Mouse (Mus musculus): ENCODE results near the gene Agtpbp1. TPM values are rescaled to one million over a fixed set of nuclear protein-coding genes. Genes with fewer than 3 reads are reported as not detected.

Gene Agtpbp1
- total and polyA plus RNA-seq, 2 experiments from 2014 or later: 70.8 to 129 TPM

DNA sequence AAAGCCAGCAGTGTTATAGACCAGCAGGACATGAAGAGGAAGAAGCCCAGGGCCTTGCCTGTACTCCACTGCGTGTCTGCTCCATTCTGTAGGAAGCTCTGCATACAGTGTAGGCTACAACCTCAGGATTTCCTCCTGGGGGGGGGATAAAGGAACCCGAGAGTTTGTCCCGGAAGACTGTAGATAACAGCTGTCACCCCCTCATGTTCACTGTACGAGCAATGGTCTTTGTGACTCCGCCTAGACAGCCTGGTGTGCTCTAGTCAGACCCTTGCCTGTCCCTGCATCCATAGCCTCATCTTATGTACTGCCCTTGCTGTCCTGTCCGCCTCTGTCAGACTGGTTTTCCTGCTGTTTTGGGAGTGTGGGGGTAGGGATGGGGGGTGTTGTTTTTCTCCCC, 33.4 kb upstream of the Agtpbp1 start:
- WGBS: 91% methylated on average over 6 of the region's 6 CpGs
- no peak for TF ChIP-seq CTCF (IDR thresholded peaks at IDR 0.05)
- Histone ChIP-seq H3K4me3 (ENCODE audit: low read depth, low read length) (no peak overlapping the region), H3K27me3 (ENCODE audit: insufficient read depth, low read length) (no peaks in the 10 kb centered on the region), H3K4me2 (ENCODE audit: low read depth, low read length, poor library complexity, severe bottlenecking) (no peak overlapping the region), H3K9me3 (ENCODE audit: low read length) (no peaks in the 10 kb centered on the region), H3K27ac (ENCODE audit: low read depth, low read length) (no peak overlapping the region), H3K4me1 (ENCODE audit: insufficient read depth, low read length) (no peaks in the 10 kb centered on the region), H3K36me3 (ENCODE audit: insufficient read depth, low read length) (peaks cover 52% of the 10 kb centered on the region), H3K9ac (replicated peaks; ENCODE audit: low read length, poor library complexity, severe bottlenecking) (no peak overlapping the region)
- no peak for ATAC-seq (ENCODE audit: low FRiP score)
- DNase-seq (ENCODE audit: low spot score): no peak

DNA sequence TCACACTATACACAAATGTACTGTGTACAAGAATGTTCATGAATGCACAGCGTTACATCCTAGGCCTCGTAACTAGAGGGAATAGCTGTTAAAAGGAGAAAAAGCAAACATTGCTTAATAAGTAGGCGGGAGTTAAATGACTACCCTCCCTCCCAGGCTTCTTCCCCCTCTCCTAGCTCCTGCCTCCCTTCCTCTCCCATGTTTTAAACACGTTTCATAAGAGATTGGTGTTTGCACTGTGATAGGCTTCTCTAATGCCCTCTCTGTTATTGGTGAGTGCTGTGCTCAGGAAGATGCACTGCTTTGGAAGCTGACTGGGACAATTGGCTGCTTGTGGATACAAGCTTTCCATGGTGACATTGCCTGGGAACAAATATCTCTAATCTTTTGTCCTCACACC, 30.5 kb upstream of the Agtpbp1 start:
- Histone ChIP-seq H3K9me3 (ENCODE audit: low read length) (no peaks in the 10 kb centered on the region), H3K4me1 (ENCODE audit: insufficient read depth, low read length) (no peaks in the 10 kb centered on the region), H3K36me3 (ENCODE audit: insufficient read depth, low read length) (peaks cover 43% of the 10 kb centered on the region), H3K4me2 (ENCODE audit: low read depth, low read length, poor library complexity, severe bottlenecking) (no peak overlapping the region), H3K27me3 (ENCODE audit: insufficient read depth, low read length) (no peaks in the 10 kb centered on the region), H3K9ac (replicated peaks; ENCODE audit: low read length, poor library complexity, severe bottlenecking) (no peak overlapping the region), H3K27ac (ENCODE audit: low read depth, low read length) (no peak overlapping the region), H3K4me3 (ENCODE audit: low read depth, low read length) (no peak overlapping the region)
- no peak for TF ChIP-seq CTCF (IDR thresholded peaks at IDR 0.05)
- ATAC-seq (ENCODE audit: low FRiP score) (no peak), DNase-seq (ENCODE audit: low spot score) (no peak)
- WGBS: 94% methylated on average over 4 of the region's 4 CpGs

DNA sequence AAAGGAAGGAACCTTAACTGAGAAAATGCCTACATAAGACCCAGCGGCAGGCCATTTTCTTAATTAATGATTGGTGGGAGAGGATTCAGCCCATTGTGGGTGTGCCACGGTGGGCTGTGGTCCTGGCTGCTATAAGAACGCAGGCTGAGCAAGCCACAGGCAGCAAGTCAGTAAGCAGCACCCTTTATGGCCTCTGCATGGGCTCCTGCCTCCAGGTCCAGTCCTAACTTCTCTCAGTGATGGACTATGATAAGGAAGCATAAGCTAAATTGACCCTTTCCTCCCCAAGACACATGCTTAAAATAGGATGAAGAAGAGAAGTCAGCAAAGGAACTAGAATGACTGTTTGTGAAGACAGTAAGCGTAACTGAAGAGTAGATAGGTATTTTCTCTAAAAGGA, 30.1 kb upstream of the Agtpbp1 start:
- no peak overlapping the region for H3K27ac ChIP-seq (ENCODE audit: low read depth, low read length)
- H3K4me1 ChIP-seq (ENCODE audit: insufficient read depth, low read length): no peaks in the 10 kb centered on the region
- H3K4me2 ChIP-seq (ENCODE audit: low read depth, low read length, poor library complexity, severe bottlenecking): no peak overlapping the region
- TF ChIP-seq CTCF (IDR thresholded peaks at IDR 0.05): no peak
- H3K36me3 ChIP-seq (ENCODE audit: insufficient read depth, low read length): peaks cover 43% of the 10 kb centered on the region
- H3K4me3 ChIP-seq (ENCODE audit: low read depth, low read length): no peak overlapping the region
- H3K9ac ChIP-seq (replicated peaks; ENCODE audit: low read length, poor library complexity, severe bottlenecking): no peak overlapping the region
- WGBS: 96% methylated on average over 4 of the region's 4 CpGs
- DNase-seq (ENCODE audit: low spot score) (no peak), ATAC-seq (ENCODE audit: low FRiP score) (no peak)
- no peaks in the 10 kb centered on the region for H3K9me3 ChIP-seq (ENCODE audit: low read length)
- no peaks in the 10 kb centered on the region for H3K27me3 ChIP-seq (ENCODE audit: insufficient read depth, low read length)

DNA sequence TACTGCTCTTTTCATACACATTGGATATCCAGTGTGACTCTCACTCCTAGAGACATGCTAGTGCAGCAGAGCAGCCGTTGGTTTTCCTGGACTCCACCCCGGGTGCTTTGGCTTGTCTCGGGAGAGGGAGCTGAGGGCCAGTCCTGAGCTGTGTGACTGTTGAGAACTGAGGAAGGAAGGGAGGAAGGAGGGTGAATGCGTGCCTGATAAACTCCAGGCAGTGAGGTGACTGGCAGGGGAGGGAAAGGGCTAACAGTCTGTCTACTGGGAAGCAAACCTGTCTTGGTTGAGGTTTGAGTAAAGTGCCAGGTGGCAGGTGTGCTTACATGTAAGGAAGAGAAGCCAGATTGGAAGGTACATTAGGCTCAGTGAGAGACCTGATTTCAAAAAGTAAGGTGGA, 28.8 kb upstream of the Agtpbp1 start:
- no peak for TF ChIP-seq CTCF (IDR thresholded peaks at IDR 0.05)
- Histone ChIP-seq H3K27me3 (ENCODE audit: insufficient read depth, low read length) (no peaks in the 10 kb centered on the region), H3K36me3 (ENCODE audit: insufficient read depth, low read length) (peaks cover 44% of the 10 kb centered on the region), H3K9ac (replicated peaks; ENCODE audit: low read length, poor library complexity, severe bottlenecking) (no peak overlapping the region), H3K9me3 (ENCODE audit: low read length) (no peaks in the 10 kb centered on the region), H3K4me3 (ENCODE audit: low read depth, low read length) (no peak overlapping the region), H3K4me2 (ENCODE audit: low read depth, low read length, poor library complexity, severe bottlenecking) (no peak overlapping the region), H3K4me1 (ENCODE audit: insufficient read depth, low read length) (no peaks in the 10 kb centered on the region), H3K27ac (ENCODE audit: low read depth, low read length) (no peak overlapping the region)
- ATAC-seq (ENCODE audit: low FRiP score) (no peak), DNase-seq (ENCODE audit: low spot score) (no peak)
- WGBS: 87% methylated on average over 4 of the region's 4 CpGs

DNA sequence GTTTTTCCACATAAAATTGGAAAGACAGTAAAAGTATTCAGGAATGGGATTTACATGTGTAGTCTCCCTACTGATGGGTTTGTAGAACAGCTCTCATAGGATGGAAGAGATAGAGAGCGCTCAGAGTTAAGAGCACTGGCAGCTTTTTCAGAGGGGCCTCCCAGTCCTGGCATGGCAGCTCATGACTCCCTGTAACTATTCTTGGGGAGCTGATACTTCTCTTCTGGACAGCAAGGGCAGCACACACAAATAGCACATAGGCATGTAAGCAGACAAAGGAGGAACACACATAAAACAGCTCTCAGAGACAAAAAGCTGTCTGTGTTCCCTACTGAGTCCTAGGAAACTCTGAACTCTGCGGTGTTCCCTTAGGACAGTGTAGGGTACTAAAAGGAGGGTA, 25.4 kb upstream of the Agtpbp1 start:
- Histone ChIP-seq H3K36me3 (ENCODE audit: insufficient read depth, low read length) (peaks cover 55% of the 10 kb centered on the region), H3K9ac (replicated peaks; ENCODE audit: low read length, poor library complexity, severe bottlenecking) (no peak overlapping the region), H3K27me3 (ENCODE audit: insufficient read depth, low read length) (no peaks in the 10 kb centered on the region), H3K9me3 (ENCODE audit: low read length) (no peaks in the 10 kb centered on the region), H3K27ac (ENCODE audit: low read depth, low read length) (no peak overlapping the region), H3K4me3 (ENCODE audit: low read depth, low read length) (no peak overlapping the region), H3K4me1 (ENCODE audit: insufficient read depth, low read length) (no peaks in the 10 kb centered on the region), H3K4me2 (ENCODE audit: low read depth, low read length, poor library complexity, severe bottlenecking) (no peak overlapping the region)
- 98% methylated on average over 2 of the region's 2 CpGs for WGBS
- TF ChIP-seq CTCF (IDR thresholded peaks at IDR 0.05): no peak
- DNase-seq (ENCODE audit: low spot score): no peak
- no peak for ATAC-seq (ENCODE audit: low FRiP score)

DNA sequence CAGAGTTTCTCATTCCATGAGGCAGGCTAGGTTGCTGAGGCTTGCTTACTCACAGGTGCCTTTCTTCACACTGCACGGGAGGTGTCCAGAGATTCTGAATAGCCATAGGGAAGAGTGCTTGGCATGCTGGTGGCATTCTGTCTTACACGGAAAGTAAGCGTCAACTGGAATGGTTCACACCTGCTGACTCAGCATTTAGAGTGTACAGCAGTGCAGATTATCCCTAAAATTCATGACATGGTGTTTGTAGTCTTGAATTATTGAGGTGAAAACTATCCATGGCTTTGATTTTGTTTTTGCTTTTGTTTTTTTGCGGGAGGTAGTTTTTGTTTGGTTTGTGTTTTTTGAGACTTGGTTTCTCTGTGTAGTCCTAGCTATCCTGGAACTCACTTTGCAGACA, 24.9 kb upstream of the Agtpbp1 start:
- WGBS: 87% methylated on average over 4 of the region's 4 CpGs
- H3K4me2 ChIP-seq (ENCODE audit: low read depth, low read length, poor library complexity, severe bottlenecking): no peak overlapping the region
- no peak overlapping the region for H3K9ac ChIP-seq (replicated peaks; ENCODE audit: low read length, poor library complexity, severe bottlenecking)
- DNase-seq (ENCODE audit: low spot score) (no peak), ATAC-seq (ENCODE audit: low FRiP score) (no peak)
- no peak for TF ChIP-seq CTCF (IDR thresholded peaks at IDR 0.05)
- no peaks in the 10 kb centered on the region for H3K27me3 ChIP-seq (ENCODE audit: insufficient read depth, low read length)
- no peaks in the 10 kb centered on the region for H3K4me1 ChIP-seq (ENCODE audit: insufficient read depth, low read length)
- H3K9me3 ChIP-seq (ENCODE audit: low read length): no peaks in the 10 kb centered on the region
- no peak overlapping the region for H3K27ac ChIP-seq (ENCODE audit: low read depth, low read length)
- H3K36me3 ChIP-seq (ENCODE audit: insufficient read depth, low read length): peaks cover 60% of the 10 kb centered on the region
- no peak overlapping the region for H3K4me3 ChIP-seq (ENCODE audit: low read depth, low read length)
